Mouse (Mus musculus): Measurements from ENCODE around the gene Lrrn2. TPM values are rescaled to one million over a fixed set of nuclear protein-coding genes. Genes with fewer than 3 reads are reported as not detected.
"Not testable (repeated sequence)": the region's sequence is repeated elsewhere in the genome, so short reads cannot be mapped to it uniquely, and the experiment has no call there.

The Lrrn2 gene
- total RNA-seq, 1 experiment from 2014 or later: not detected

GRCm38 (mm10) chr1:132988556-132989459, 108.7 kb downstream of the Lrrn2 start:
- ATAC-seq (ENCODE audit: extremely low read depth, insufficient number of reproducible peaks, low FRiP score, poor library complexity, severe bottlenecking): not testable (repeated sequence)

Other genes with a start within 250 kb of the Lrrn2 start
- gene Nfasc, start 138.5 kb upstream of the Lrrn2 start, total RNA-seq (2017): under 0.01 TPM in 1 of 2 replicates, not detected in the other
- 312 and 322 TPM in 2 replicates for gene Mdm4, start 150.3 kb downstream of the Lrrn2 start, total RNA-seq (2017)
- 33.1 and 34.9 TPM in 2 replicates for gene Pik3c2b, start 165.4 kb downstream of the Lrrn2 start, total RNA-seq (2017)

All from neutrophil, adult 5-6 weeks (primary cell).